Mouse (Mus musculus) CH12.LX (cell line): ENCODE measurements around the gene Kbtbd7. TPM values are rescaled to one million over a fixed set of nuclear protein-coding genes. Genes with fewer than 3 reads are reported as not detected.

Experiments
- DNase-seq: peaks from one replicate; pipeline ENCODE4 v3.0.0-alpha.2; 2013; ENCODE audit errors: extremely low read depth
- H3K27ac ChIP-seq: 2 replicates; pipeline ENCODE4 v1.5.1; 2012; ENCODE audit warnings: low read depth, mild to moderate bottlenecking, control low read depth, moderate library complexity; ENCODE audit not compliant: insufficient read depth
- H3K27me3 ChIP-seq: replicated peaks from 2 replicates; pipeline ENCODE3; 2012; ENCODE audit warnings: inconsistent platforms
- H3K36me3 ChIP-seq, 2 experiments: replicated peaks in 1 of 2; 2 replicates each; pipeline versions ENCODE3 to v1.6.1; 2012; ENCODE audit warnings: inconsistent platforms in 1 of 2, low read length in 1 of 2, mild to moderate bottlenecking in 1 of 2, mixed read lengths in 1 of 2, moderate library complexity in 1 of 2; ENCODE audit not compliant: control insufficient read depth in 1 of 2, insufficient read depth in 1 of 2
- H3K4me1 ChIP-seq, 2 experiments: 2 replicates each; pipeline ENCODE4 v1.6.1; 2012; ENCODE audit warnings: inconsistent platforms in 1 of 2, moderate library complexity in 1 of 2; ENCODE audit not compliant: insufficient read depth in 2 of 2, control insufficient read depth in 1 of 2
- H3K4me2 ChIP-seq: 2 replicates; pipeline ENCODE4 v1.6.1; 2012; ENCODE audit warnings: low read depth, mild to moderate bottlenecking, control low read depth; ENCODE audit not compliant: poor library complexity, insufficient read depth, severe bottlenecking
- H3K4me3 ChIP-seq, 3 experiments: fragments of 150-350 bp in 1 of 3; sonication (generic) in 1 of 3; replicated peaks in 1 of 3; 2 replicates each; pipeline versions ENCODE3 to v1.5.1; 2011 to 2012; ENCODE audit warnings: low read depth in 2 of 3, low read length in 2 of 3, mild to moderate bottlenecking in 2 of 3, moderate library complexity in 2 of 3, control low read depth in 1 of 3, improper control_type of control experiment in 1 of 3, inconsistent platforms in 1 of 3, mixed read lengths in 1 of 3; ENCODE audit not compliant: poor library complexity in 1 of 3
- H3K79me2 ChIP-seq: replicated peaks from 2 replicates; pipeline ENCODE4 v1.6.1; 2012; ENCODE audit warnings: mild to moderate bottlenecking, moderate library complexity; ENCODE audit not compliant: control insufficient read depth, poor library complexity, insufficient read depth, severe bottlenecking; ENCODE audit errors: extremely low read depth
- H3K9ac ChIP-seq: 2 replicates; pipeline ENCODE4 v1.6.1; 2012; ENCODE audit warnings: low read depth, mild to moderate bottlenecking, control low read depth, moderate library complexity; ENCODE audit not compliant: insufficient read depth
- H3K9me3 ChIP-seq: replicated peaks from 2 replicates; pipeline ENCODE3; 2012; ENCODE audit warnings: low read length, inconsistent platforms, mixed read lengths
- BHLHE40 ChIP-seq: IDR thresholded peaks from 2 replicates; pipeline ENCODE4 v1.6.1; 2011; ENCODE audit warnings: mild to moderate bottlenecking, low read depth, low read length, improper control_type of control experiment
- CHD2 ChIP-seq: IDR thresholded peaks from 2 replicates; pipeline ENCODE4 v1.6.1; 2011; ENCODE audit warnings: low read length, improper control_type of control experiment
- CTCF ChIP-seq, 2 experiments: IDR thresholded peaks in 1 of 2; conservative IDR thresholded peaks in 1 of 2; 2 replicates each; pipeline ENCODE4 v1.5.1; 2011 to 2012; ENCODE audit warnings: low read depth in 2 of 2, low read length in 2 of 2, improper control_type of control experiment in 1 of 2, inconsistent platforms in 1 of 2, mild to moderate bottlenecking in 1 of 2, moderate library complexity in 1 of 2
- E2F4 ChIP-seq: IDR thresholded peaks from 2 replicates; pipeline ENCODE4 v1.6.1; 2011; ENCODE audit warnings: low read depth, low read length, improper control_type of control experiment; ENCODE audit not compliant: insufficient replicate concordance
- MAFK ChIP-seq: IDR thresholded peaks from 2 replicates; pipeline ENCODE4 v1.6.1; 2011; ENCODE audit warnings: low read length, improper control_type of control experiment; ENCODE audit not compliant: insufficient replicate concordance
- MAX ChIP-seq: IDR thresholded peaks from 2 replicates; pipeline ENCODE4 v1.6.1; 2011; ENCODE audit warnings: low read length, improper control_type of control experiment
- MAZ ChIP-seq: IDR thresholded peaks from 2 replicates; pipeline ENCODE4 v1.6.1; 2012; ENCODE audit warnings: low read depth, mild to moderate bottlenecking, inconsistent platforms, low read length, improper control_type of control experiment, moderate library complexity
- MEF2A ChIP-seq: IDR thresholded peaks from 2 replicates; pipeline ENCODE4 v1.6.1; 2014; ENCODE audit warnings: low read depth, mild to moderate bottlenecking, inconsistent platforms, low read length, improper control_type of control experiment, borderline replicate concordance
- MYC ChIP-seq: IDR thresholded peaks from 2 replicates; pipeline ENCODE4 v1.6.1; 2011; ENCODE audit warnings: low read depth, mild to moderate bottlenecking, improper control_type of control experiment, low read length
- NELFE ChIP-seq: IDR thresholded peaks from 2 replicates; pipeline ENCODE4 v1.6.1; 2011; ENCODE audit warnings: low read depth, low read length, improper control_type of control experiment
- NRF1 ChIP-seq: IDR thresholded peaks from 2 replicates; pipeline ENCODE4 v1.6.1; 2014; ENCODE audit warnings: low read depth, mild to moderate bottlenecking, inconsistent platforms, low read length, improper control_type of control experiment, moderate library complexity
- RAD21 ChIP-seq: IDR thresholded peaks from 2 replicates; pipeline ENCODE4 v1.6.1; 2011; ENCODE audit warnings: low read depth, mild to moderate bottlenecking, low read length, improper control_type of control experiment, moderate library complexity
- SMC3 ChIP-seq: IDR thresholded peaks from 2 replicates; pipeline ENCODE4 v1.6.1; 2011; ENCODE audit warnings: low read depth, low read length, improper control_type of control experiment
- TBP ChIP-seq: conservative IDR thresholded peaks from 2 replicates; pipeline ENCODE4 v1.6.1; 2011; ENCODE audit warnings: low read depth, low read length, improper control_type of control experiment
- UBTF ChIP-seq: IDR thresholded peaks from 2 replicates; pipeline ENCODE4 v1.6.1; 2012; ENCODE audit warnings: low read depth, mild to moderate bottlenecking, inconsistent platforms, low read length, improper control_type of control experiment, moderate library complexity
- USF1 ChIP-seq: IDR thresholded peaks from 2 replicates; pipeline ENCODE4 v1.6.1; 2014; ENCODE audit warnings: low read depth, mild to moderate bottlenecking, inconsistent platforms, low read length, improper control_type of control experiment
- ZC3H11A ChIP-seq: IDR thresholded peaks from 2 replicates; pipeline ENCODE4 v1.6.1; 2012; ENCODE audit warnings: low read depth, mild to moderate bottlenecking, inconsistent platforms, low read length, improper control_type of control experiment
- ZMIZ1 ChIP-seq: IDR thresholded peaks from 2 replicates; pipeline ENCODE4 v1.6.1; 2012; ENCODE audit warnings: low read depth, mild to moderate bottlenecking, inconsistent platforms, low read length, improper control_type of control experiment
- ZNF384 ChIP-seq: IDR thresholded peaks from 2 replicates; pipeline ENCODE4 v1.6.1; 2012; ENCODE audit warnings: low read depth, low read length, improper control_type of control experiment, inconsistent platforms
- dilution Hi-C: fragments of 300-500 bp; cut with MboI; formaldehyde crosslinking; loops from 2 replicates; pipeline ENCODE4 v1.14.3; 2020; ENCODE audit warnings: low sequenced_read_pairs; ENCODE audit not compliant: extremely low pct_unique_long_range_greater_than_20kb, extremely low pct_ligation_motif_present
- in situ Hi-C: fragments of 300-500 bp; cut with MboI; formaldehyde crosslinking; loops from 3 replicates; pipeline ENCODE4 v1.14.3; 2019; ENCODE audit warnings: low sequenced_read_pairs, low pct_ligation_motif_present, low pct_unique_long_range_greater_than_20kb, mixed read lengths
- polyA plus RNA-seq: library from polyadenylated mRNA; unstranded; fragments of >175 nt; gene quantifications from 2 replicates; pipeline ENCODE4 v1.2.1, GENCODE M21; 2012; ENCODE audit warnings: low read depth; ENCODE audit not compliant: insufficient read length
- total RNA-seq, 2 experiments: library from RNA; depleted of rRNA; stranded (reverse); fragments of 300-350 nt in 1 of 2; fragments of >200 nt in 1 of 2; gene quantifications; 2 replicates each; pipeline ENCODE4 v1.2.3; 2012 to 2014

Kbtbd7 gene
- total and polyA plus RNA-seq, 3 experiments: 1.9 to 2.7 (median 2.6) TPM

DNA sequence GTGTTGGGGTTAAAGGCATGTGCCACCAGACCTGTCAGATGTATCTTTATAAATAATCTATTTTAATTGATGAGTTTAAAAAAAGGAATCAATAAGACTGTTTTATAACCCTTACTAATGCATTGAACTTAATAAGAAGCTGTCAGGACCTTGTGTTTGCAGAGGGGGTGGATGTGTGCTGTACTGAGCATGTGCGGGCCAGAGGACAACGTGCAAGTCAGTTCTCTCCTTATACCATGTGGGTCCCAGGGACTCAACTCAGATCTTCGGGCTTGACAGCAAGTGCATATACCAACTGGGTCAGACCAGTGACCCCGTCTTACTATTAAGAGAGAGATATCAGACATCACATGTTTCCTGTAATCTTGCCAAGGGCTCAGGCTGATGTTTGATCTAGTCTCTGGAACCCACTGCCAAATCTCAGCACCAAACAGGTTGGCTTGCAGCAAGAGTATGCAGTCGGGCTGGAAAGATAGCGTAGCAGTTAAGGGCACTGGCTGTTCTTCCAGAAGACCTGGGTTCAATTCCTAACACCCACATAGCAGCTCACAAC is 17.0 kb upstream of the Kbtbd7 start:
- peaks cover 0 to 5% of the 10 kb centered on the region in 2 experiments; a peak in 1 of 4 replicates for H3K4me1 ChIP-seq
- DNase-seq: no peak
- TF ChIP-seq UBTF (no peak), MAZ (no peak)
- H3K79me2 ChIP-seq: no peaks in the 10 kb centered on the region
- dilution Hi-C loops: no loop called here
- no peaks in the 10 kb centered on the region for H3K9me3 ChIP-seq
- H3K4me2 ChIP-seq: no peak overlapping the region
- H3K27ac ChIP-seq: no peak overlapping the region
- H3K9ac ChIP-seq: no peak overlapping the region
- in situ Hi-C loops: no loop called here
- H3K4me3 ChIP-seq: no peak overlapping the region
- no peaks in the 10 kb centered on the region for H3K27me3 ChIP-seq
- peaks cover 11 to 62% of the 10 kb centered on the region in 2 experiments for H3K36me3 ChIP-seq

DNA sequence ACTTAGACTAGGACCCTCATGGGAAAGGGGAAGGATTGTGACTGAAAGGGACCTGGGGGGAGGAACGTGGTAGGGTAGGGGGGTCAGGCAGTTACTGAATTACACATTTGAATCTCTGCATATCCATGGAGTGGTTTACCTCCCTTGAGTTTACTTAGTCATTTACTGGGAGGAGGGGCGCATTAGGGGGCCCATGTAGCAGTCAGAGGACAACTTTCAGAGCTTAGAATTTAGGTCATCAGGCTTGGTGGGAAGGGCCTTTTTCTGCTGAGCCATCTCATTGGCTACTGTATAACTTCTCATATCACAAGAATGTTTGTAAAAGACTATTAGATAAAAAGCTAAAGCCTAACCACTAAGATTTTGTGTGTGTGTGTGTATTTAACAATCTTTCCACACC is 15.6 kb upstream of the Kbtbd7 start:
- Histone ChIP-seq H3K27ac (no peak overlapping the region), H3K36me3 (peaks cover 11 to 69% of the 10 kb centered on the region in 2 experiments), H3K79me2 (no peaks in the 10 kb centered on the region), H3K4me1 (peaks cover 0 to 5% of the 10 kb centered on the region in 2 experiments; a peak in 1 of 4 replicates), H3K4me3 (no peak overlapping the region), H3K4me2 (no peak overlapping the region), H3K9me3 (no peaks in the 10 kb centered on the region), H3K9ac (no peak overlapping the region), H3K27me3 (no peaks in the 10 kb centered on the region)
- dilution Hi-C loops (no loop called here), in situ Hi-C loops (no loop called here)
- TF ChIP-seq SMC3 (no peak), MAZ (no peak), ZMIZ1 (no peak), USF1 (no peak), MEF2A (no peak), CTCF (conservative IDR thresholded peaks at IDR 0.05 in 1 of 2, IDR thresholded peaks at IDR 0.05 in 1 of 2; ENCODE audit: low read depth in 2 of 2, low read length in 2 of 2) (no peak), TBP (no peak), NRF1 (no peak), NELFE (no peak), ZNF384 (no peak), RAD21 (no peak), MYC (no peak), MAX (no peak), E2F4 (no peak), ZC3H11A (no peak), BHLHE40 (no peak), MAFK (no peak), CHD2 (no peak)
- no peak for DNase-seq
